ENCODE assay signal across 14 mouse cellular contexts in the genomic region with DNA sequence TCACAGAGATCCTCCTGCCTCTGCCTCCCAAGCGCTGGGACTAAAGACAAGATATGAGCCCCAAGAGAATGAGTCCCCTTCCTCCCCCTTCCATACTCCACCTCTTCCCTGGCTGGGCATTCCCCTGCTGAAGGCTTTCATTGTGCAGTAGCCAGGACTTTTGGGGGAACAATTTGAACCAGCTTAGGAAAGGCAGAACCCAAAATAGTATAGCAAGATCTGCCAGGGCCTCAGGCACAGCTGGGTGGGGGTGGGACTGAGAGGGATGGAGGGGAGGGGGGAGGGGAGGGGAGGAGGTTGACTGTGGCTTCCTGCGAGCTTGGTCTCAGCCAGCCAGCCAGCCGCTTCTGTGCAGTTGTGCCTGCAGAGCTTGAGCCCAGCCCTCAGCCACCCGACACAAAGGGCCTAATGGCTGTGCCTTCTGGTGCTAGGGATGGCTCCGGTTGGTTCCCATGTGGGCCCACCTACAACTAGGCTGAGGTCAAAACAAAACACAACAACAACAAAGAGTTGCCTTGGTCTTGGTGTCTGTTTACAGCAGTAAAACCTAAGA. TPM values are rescaled to one million over a fixed set of nuclear protein-coding genes. Genes with fewer than 3 reads are reported as not detected.
DNase-seq lines count a peak whose midpoint lies in the region; ATAC-seq and TF ChIP-seq lines count a peak whose summit lies in the region.
"Had no signal": no experiment of that assay in that cellular context is flagged by ENCODE, and none has a peak within 500 bp of the region (broad histone marks: within the 10 kb centered on the region; RNA-seq: fewer than 3 reads in every experiment).

No protein-coding gene starts in this region.

- DNase-seq in heart, adult 11 months, result peak; percentile 87
- DNase-seq in heart, adult 9 months (ENCODE audit: low spot score in 2 of 2), result no peak
- DNase-seq in spleen, adult 2 months (ENCODE audit: low read depth in 1 of 2, low spot score in 2 of 2), result no peak
- DNase-seq in spleen, postnatal 14 days (ENCODE audit: low spot score in 2 of 2), result no peak
- DNase-seq in cerebellum, adult 18-20 months, result no peak
- no peak for DNase-seq in layer of hippocampus, postnatal 10 days (ENCODE audit: low spot score in 2 of 2)
- DNase-seq in midbrain, postnatal 0 days (ENCODE audit: low spot score), result no peak
- DNase-seq: kidney, adult 11 months had no signal

- peak overlapping the region; percentile 36; the same call in 1 of the 2 replicates for H3K27ac ChIP-seq in spleen, adult 2 months (ENCODE audit: insufficient read depth, low read length)
- no peak overlapping the region for H3K27ac ChIP-seq in midbrain, postnatal 0 days (ENCODE audit: low read depth, low read length)
- H3K27ac ChIP-seq: liver, embryonic 15.5 days; neural tube, embryonic 13.5 days had no signal

- H3K9ac ChIP-seq in midbrain, postnatal 0 days (replicated peaks; ENCODE audit: low read length, poor library complexity, severe bottlenecking), result no peak overlapping the region
- H3K9ac ChIP-seq: liver, embryonic 15.5 days; neural tube, embryonic 13.5 days had no signal

- TF ChIP-seq POLR2A in spleen, adult 2 months (IDR thresholded peaks at IDR 0.05; ENCODE audit: low read depth, low read length), result no peak

- H3K4me1 ChIP-seq in spleen, adult 2 months (ENCODE audit: control insufficient read depth, insufficient read depth, insufficient read length), result peaks cover 13% of the 10 kb centered on the region; the same call in 1 of the 2 replicates
- H3K4me1 ChIP-seq in midbrain, postnatal 0 days (ENCODE audit: insufficient read depth, low read length), result no peaks in the 10 kb centered on the region; the same call in 1 of the 2 replicates

- no peaks in the 10 kb centered on the region for H3K9me3 ChIP-seq in midbrain, postnatal 0 days (ENCODE audit: low read length)
- H3K9me3 ChIP-seq: megakaryocyte, embryonic 14.5 days; neural tube, embryonic 13.5 days had no signal

- ATAC-seq in megakaryocyte progenitor cell, adult 5-6 weeks (replicated peaks; ENCODE audit: poor library complexity), result peak; percentile 20; the same call in 1 of the 2 replicates
- no peak for ATAC-seq in midbrain, postnatal 0 days (ENCODE audit: low FRiP score)
- ATAC-seq: forebrain, embryonic 16.5 days had no signal

- H3K27me3 ChIP-seq in spleen, adult 2 months (ENCODE audit: control insufficient read depth, insufficient read depth, low read length), result no peaks in the 10 kb centered on the region
- H3K27me3 ChIP-seq in midbrain, postnatal 0 days (ENCODE audit: insufficient read depth, low read length), result no peaks in the 10 kb centered on the region
- H3K27me3 ChIP-seq: CH12.LX; liver, embryonic 15.5 days; megakaryocyte, embryonic 14.5 days; neural tube, embryonic 13.5 days had no signal

- no peak for TF ChIP-seq CTCF in spleen, adult 2 months (IDR thresholded peaks at IDR 0.05; ENCODE audit: extremely low read depth, insufficient read depth, insufficient read length, insufficient replicate concordance)
- no peak for TF ChIP-seq CTCF in midbrain, postnatal 0 days (IDR thresholded peaks at IDR 0.05)

- no peak overlapping the region for H3K4me2 ChIP-seq in midbrain, postnatal 0 days (ENCODE audit: low read depth, low read length, poor library complexity, severe bottlenecking)
- H3K4me2 ChIP-seq: liver, embryonic 15.5 days; neural tube, embryonic 13.5 days had no signal

- H3K4me3 ChIP-seq in spleen, adult 2 months (ENCODE audit: extremely low read depth, insufficient read depth, insufficient read length), result no peak overlapping the region
- no peak overlapping the region for H3K4me3 ChIP-seq in midbrain, postnatal 0 days (ENCODE audit: low read depth, low read length)
- H3K4me3 ChIP-seq: liver, embryonic 15.5 days; megakaryocyte, embryonic 14.5 days; neural tube, embryonic 13.5 days had no signal

- 24% methylated on average over 5 of the region's 5 CpGs for WGBS in spleen, adult 2 months
- WGBS in midbrain, postnatal 0 days, result 59% methylated on average over 5 of the region's 5 CpGs

- peaks cover 7% of the 10 kb centered on the region for H3K36me3 ChIP-seq in spleen, adult 2 months (ENCODE audit: control insufficient read depth, insufficient read depth, low read length)
- H3K36me3 ChIP-seq in midbrain, postnatal 0 days (ENCODE audit: insufficient read depth, low read length), result peaks cover 10% of the 10 kb centered on the region

RNA-seq across cellular contexts. Expression of gene Ppia, which starts 5.1 kb away (rescaled TPM):
- polyA plus RNA-seq in spleen, adult 2 months (2012; rRNA removed), result 333 and 340 TPM in 2 replicates
- total RNA-seq in megakaryocyte progenitor cell, adult 5-6 weeks (2015), result 5,512 and 5,729 TPM in 2 replicates
- total RNA-seq in megakaryocyte progenitor cell, adult 5-6 weeks (2017), result 1,825 and 2,581 TPM in 2 replicates
- 1,000 to 10,000 TPM; 2,229 to 2,426 TPM for total RNA-seq in layer of hippocampus, postnatal 10 days (2021)
- total RNA-seq in midbrain, postnatal 0 days (2014; rRNA removed), result 2,296 and 2,489 TPM in 2 replicates
- 5,099 and 5,106 TPM in 2 replicates for polyA plus RNA-seq in midbrain, postnatal 0 days (2015; fragmentation: Nextera tagmentation; extraction: Ambion mirVana)

RNA-seq across cellular contexts. Expression of gene Zmiz2, which starts 21.3 kb away (rescaled TPM):
- polyA plus RNA-seq in spleen, adult 2 months (2012; rRNA removed), result 118 and 142 TPM in 2 replicates
- 40.9 and 42.0 TPM in 2 replicates for total RNA-seq in megakaryocyte progenitor cell, adult 5-6 weeks (2015)
- 8.2 and 11.9 TPM in 2 replicates for total RNA-seq in megakaryocyte progenitor cell, adult 5-6 weeks (2017)
- total RNA-seq in layer of hippocampus, postnatal 10 days (2021), result 100 to 1,000 TPM; 149 to 163 TPM
- 139 and 153 TPM in 2 replicates for total RNA-seq in midbrain, postnatal 0 days (2014; rRNA removed)
- 33.7 and 36.0 TPM in 2 replicates for polyA plus RNA-seq in midbrain, postnatal 0 days (2015; fragmentation: Nextera tagmentation; extraction: Ambion mirVana)

RNA-seq across cellular contexts. Expression of gene H2afv, which starts 34.1 kb away (rescaled TPM):
- polyA plus RNA-seq in spleen, adult 2 months (2012; rRNA removed), result 29.8 and 36.5 TPM in 2 replicates
- 174 and 176 TPM in 2 replicates for total RNA-seq in megakaryocyte progenitor cell, adult 5-6 weeks (2015)
- total RNA-seq in megakaryocyte progenitor cell, adult 5-6 weeks (2017), result 134 and 144 TPM in 2 replicates
- 10 to 100 TPM; 48.5 to 53.6 TPM for total RNA-seq in layer of hippocampus, postnatal 10 days (2021)
- 46.2 and 57.2 TPM in 2 replicates for total RNA-seq in midbrain, postnatal 0 days (2014; rRNA removed)
- 133 and 142 TPM in 2 replicates for polyA plus RNA-seq in midbrain, postnatal 0 days (2015; fragmentation: Nextera tagmentation; extraction: Ambion mirVana)
